Mouse (Mus musculus) lung, postnatal 10 days (tissue): ENCODE measurements around the gene Serpina1b.
"Not testable (repeated sequence)": the region's sequence is repeated elsewhere in the genome, so short reads cannot be mapped to it uniquely, and the experiment has no call there.

Experiments
- DNase-seq: peaks from one replicate; pipeline ENCODE4 v3.0.0; 2021

Serpina1b gene

GRCm38 (mm10) chr12:103695429-103695828, 134.7 kb downstream of the Serpina1b start, which contains the start of gene Serpina1f:
Gene Serpina1f, minus strand, starts transcription at chr12:103695529.
- DNase-seq, result no peak

GRCm38 (mm10) chr12:103688221-103688814, 141.9 kb downstream of the Serpina1b start:
- DNase-seq, result no peak

- DNase-seq, result no peak
These were observed 143.2 kb downstream of the Serpina1b start for GRCm38 (mm10) chr12:103687021-103687420.

- no peak for DNase-seq
These were observed 144.1 kb downstream of the Serpina1b start for GRCm38 (mm10) chr12:103686050-103686449.

- DNase-seq, result no peak
These were observed 144.8 kb downstream of the Serpina1b start for GRCm38 (mm10) chr12:103685386-103685785.

GRCm38 (mm10) chr12:103683775-103684174, 146.4 kb downstream of the Serpina1b start:
- DNase-seq, result no peak

GRCm38 (mm10) chr12:103681739-103682138, 148.4 kb downstream of the Serpina1b start:
- no peak for DNase-seq

GRCm38 (mm10) chr12:103681169-103681568, 149.0 kb downstream of the Serpina1b start:
- DNase-seq, result no peak

- DNase-seq, result not testable (repeated sequence)
These were observed 150.3 kb downstream of the Serpina1b start for GRCm38 (mm10) chr12:103679853-103680252.
